Mouse (Mus musculus) telencephalon, adult 2 months (tissue): ENCODE data around the gene Nop56.

Experiments
- DNase-seq: peaks from one replicate; pipeline ENCODE4 v3.0.0-alpha.2; 2011; ENCODE audit warnings: low read depth, low spot score

The Nop56 gene

DNA sequence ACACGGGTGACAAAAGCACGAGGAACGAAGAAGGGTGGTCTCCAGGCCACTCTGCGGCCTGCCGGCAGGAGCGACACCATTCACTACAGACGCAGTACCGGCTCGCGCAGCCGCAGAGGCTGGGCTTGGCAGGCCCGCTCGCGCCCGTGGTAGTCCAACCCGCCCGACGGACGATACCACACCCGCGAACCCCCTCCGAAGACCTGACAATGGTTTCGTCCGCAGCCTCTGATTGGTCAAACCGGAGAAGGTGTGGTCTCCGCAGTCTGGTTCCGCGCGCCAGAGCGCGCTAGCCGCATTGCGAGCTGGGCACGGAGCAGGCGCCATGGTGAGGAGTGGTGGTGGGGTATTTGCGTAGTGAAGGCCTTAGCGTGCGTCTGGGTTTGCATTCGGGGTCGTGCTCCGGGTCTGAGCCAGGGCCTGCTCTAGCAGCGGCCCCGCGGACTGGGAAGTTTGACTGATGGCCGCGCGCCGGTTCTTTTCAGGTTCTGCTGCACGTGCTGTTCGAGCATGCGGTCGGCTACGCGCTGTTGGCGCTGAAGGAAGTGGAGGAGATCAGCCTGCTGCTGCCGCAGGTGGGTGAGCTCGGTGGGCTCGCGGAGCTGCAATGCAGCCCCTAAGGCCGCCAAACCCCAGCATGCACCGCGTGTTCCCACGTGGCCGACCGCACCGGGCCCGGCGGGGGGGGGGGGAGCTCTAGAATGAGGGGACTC lies at the start of gene Nop56:
Nop56 (plus strand) TSS at position 282 of the 713 bp plus-strand sequence.
- DNase-seq: peak; percentile 98

DNA sequence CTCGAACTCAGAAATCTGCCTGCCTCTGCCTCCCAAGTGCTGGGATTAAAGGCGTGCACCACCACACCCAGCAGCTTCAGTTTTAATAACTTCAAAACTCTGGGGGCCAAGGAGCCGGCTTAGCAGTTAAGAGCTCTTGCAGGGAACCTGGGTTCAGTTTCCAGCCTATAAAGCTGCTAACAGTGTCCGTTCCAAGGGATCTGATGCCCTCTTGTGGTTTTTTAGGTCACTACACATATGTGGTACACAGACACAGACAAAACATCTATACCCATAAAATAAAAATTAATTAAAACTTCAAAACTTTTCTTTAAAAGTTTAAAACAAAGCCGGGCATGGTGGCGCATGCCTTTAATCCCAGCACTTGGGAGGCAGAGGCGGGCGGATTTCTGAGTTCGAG lies 27.3 kb upstream of the Nop56 start:
- no peak for DNase-seq

DNA sequence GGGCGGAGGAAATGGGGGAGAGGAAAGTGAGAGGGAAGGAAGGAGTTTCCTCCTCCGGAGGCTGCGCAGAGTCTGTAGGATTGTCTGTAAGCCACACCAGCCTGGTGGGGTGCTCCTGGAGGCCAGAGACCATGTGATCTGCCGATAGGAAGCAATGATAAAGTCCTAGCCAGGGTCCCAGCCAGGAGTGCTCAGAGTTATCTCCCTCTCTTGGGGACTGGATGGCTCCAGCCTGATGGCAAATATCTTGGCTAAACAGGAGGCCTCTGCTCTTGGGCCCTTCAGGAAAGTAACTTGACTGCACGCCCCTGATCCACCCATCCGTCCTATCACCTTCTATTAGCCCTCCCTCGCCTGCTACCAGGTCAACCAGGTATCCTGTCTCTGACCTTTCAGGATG lies 26.0 kb upstream of the Nop56 start:
- DNase-seq: no peak

DNA sequence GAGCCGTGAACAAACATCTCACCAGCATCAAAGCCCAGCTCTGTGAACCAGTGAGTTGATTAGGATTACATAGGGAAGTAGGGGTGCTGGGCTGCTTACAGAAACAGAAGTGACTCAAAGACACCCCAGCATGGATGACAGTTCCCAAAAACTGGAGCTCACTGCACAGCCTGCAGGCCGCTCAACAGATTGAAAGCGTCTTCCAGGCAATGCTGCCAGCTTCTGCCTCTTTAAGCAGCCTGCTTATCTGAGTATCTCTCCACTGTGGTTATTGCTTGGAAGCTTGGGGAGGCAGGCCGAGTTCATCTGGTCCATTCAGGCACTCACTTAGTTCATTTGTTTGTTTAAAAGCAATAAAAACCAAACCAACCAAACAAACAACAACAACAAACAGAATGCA lies 17.5 kb upstream of the Nop56 start:
- no peak for DNase-seq

DNA sequence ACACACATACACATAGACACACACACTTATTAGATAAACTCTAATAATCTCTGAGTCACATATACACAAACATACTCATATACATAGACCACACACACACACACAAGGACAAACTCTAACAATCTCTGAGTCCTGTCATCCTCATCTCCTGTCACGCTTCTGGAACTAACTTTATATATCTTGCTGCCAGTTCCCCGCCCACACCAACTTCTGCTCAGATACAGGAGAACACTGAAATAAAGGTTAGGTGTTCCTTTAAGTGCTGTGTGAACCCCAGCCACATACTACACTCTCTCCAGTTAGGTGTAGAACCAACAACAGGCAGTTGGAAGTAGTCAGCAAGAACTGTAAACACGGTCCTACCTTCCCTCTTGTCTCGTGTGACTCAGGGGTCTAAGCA lies 13.4 kb upstream of the Nop56 start:
- no peak for DNase-seq

DNA sequence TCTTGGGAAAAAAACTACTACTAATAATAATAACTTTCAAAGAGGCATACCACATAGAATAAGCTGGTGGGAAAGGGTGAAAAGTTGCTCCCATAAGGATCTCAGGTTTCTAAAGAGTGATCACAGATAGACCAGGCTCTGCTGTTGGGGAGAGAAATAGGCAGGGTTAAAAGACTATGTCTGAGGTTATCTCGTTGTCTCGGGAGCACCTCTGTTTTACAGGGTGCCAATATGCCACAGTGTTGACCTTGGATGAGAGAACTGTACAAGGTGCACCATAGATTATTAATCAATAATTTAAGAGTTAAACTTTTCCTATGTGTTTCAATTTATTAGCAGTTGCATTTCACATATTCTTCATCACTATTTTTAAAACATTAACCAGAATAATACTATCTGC lies 12.3 kb upstream of the Nop56 start:
- DNase-seq: no peak

DNA sequence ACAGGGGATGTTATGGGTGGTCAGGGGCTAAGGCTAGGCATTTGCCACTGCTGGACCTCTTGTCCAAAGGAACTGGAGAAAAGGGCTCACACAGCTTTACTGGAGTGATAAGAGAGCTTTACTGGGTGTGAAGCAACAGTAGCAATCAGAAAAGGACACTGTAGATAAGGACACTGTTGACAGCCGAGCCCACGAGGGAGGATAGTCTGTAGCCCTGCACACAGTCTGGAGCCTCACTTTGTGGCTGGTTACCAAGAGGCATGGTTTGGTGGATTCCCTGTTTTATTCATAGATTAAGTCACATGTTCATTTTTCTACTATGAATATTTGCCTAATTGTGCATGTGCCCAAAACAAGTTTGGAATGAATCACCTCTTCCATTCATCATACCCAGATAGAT lies 11.8 kb upstream of the Nop56 start:
- DNase-seq: no peak

DNA sequence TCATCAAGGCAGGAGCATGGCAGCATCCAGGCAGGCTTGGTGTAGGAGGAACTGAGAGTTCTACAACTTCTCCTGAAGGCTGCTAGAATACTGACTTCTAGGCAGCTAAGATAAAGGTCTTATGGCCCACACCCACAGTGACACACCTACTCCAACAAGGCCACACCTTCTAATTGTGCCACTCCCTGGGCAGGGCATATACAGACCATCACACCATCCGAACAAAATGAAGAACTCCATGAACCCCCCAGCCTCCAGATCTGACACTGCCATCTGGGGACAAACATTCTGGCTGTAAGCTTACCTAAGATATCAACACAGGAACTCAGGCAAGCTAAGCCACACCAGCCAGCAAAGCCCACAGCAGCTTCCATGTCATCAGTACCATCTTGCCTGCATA lies 8.7 kb upstream of the Nop56 start:
- no peak for DNase-seq

DNA sequence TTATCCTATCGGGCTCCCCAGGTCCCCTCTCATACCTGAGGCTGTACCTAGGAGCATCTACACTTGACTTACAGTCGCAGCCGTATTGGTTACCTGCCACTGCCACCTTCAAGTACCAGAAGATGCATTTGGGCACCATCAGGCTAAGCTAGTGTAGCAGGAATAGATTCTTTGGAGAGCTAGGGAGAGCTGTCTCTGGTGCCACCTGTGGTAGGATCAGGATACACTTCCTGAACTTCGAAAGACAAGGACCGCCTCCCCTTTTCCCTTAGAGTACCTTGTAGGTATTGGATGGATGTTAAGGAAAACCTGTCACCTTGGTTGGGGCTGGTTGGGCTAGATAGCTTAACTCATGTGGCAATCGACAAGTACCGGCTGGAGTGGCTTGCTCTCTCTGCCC lies 6.2 kb upstream of the Nop56 start:
- DNase-seq: no peak

DNA sequence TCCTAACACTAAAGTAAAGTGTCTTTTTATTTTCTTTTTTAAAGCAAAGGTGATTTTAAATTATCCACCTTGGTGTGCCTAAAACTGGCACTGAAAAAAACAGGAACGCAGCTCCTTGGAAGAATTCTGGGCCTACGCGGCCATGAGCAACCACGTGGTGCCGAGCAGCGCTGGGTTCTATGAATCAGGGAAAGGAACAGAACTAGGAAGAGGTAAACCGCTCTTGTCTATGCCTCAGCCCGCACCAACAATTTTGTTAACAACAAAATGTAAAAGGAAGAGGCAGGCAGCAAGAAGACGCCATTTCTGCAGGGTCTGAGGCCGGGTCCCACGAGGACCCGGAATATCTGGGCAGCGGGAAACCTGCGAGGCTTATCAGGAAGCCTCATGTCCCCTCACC lies 498 bp upstream of the Nop56 start:
- no peak for DNase-seq

DNA sequence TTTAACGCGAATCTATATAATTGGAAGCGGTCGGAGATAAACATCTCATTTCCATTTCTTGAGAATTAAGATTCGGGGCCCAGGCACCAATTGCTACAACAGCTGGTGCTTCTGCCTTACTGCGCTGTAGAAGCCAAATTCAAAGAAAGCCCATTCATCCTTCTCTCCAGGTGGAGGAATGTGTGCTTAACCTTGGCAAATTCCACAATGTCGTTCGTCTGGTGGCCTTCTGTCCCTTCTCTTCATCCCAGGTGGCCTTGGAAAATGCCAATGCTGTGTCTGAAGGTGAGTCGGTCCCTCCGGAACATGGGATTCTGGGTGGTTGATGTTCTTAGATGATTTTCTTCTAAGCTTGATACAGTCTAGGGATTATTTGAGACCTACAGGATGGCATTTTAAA lies 632 bp downstream of the Nop56 start:
- DNase-seq: no peak

DNA sequence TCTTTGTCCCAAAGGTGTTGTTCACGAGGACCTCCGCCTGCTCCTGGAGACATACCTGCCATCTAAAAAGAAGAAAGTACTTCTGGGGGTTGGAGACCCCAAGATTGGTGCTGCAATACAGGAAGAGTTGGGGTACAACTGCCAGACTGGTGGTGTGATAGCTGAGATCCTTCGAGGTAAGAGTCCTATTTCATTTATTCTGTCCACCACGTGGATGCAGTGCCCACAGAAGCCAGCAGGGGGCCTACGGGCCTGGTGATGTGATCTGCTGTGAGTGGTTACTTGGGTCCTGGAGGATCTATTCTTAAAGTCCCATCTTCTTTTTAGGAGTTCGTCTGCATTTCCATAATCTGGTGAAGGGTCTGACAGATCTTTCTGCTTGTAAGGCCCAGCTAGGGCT lies 1.4 kb downstream of the Nop56 start:
- no peak for DNase-seq

DNA sequence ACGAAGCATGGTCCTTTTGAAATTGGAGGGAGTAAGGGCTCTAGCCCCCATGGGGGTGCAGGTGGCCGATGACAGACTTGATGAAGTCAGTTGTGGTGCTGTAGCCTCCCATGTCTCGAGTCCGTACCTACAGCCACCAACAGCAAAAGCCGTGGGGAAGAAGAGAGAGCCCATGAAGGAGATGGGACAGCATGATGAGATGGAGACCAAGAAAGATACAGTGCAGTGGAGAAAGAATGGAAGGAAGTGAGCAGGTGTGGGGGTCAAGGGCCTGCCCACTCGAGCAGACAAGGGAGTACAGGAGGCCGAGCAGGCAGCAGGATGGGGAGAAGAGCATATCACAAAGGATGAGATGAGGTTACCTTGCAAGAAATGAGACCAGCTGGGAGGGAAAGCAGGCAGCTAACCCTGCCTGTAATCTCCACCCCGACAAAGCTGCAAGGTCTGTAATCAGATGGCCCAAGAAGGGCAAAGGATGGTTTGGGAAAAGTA lies 5.4 kb downstream of the Nop56 start:
- no peak for DNase-seq

DNA sequence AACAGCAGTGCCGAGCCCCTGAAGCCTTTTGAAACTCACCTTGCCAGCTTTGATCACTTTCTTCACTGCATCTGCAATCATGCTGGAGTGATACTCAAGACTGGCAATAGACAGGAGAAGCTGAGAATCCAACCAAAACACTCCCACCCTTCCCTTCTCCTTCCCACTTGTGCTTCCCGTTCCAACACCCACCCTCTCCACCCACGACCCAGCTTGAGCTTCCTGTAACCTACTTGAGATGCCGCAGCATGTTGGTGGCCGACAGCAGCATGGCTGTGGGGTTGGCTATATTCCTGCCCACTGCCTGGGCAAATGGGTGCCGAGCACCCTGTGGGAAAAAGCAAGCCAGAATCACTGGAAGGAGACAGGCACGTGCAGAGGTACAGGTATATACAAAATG lies 6.0 kb downstream of the Nop56 start:
- no peak for DNase-seq

DNA sequence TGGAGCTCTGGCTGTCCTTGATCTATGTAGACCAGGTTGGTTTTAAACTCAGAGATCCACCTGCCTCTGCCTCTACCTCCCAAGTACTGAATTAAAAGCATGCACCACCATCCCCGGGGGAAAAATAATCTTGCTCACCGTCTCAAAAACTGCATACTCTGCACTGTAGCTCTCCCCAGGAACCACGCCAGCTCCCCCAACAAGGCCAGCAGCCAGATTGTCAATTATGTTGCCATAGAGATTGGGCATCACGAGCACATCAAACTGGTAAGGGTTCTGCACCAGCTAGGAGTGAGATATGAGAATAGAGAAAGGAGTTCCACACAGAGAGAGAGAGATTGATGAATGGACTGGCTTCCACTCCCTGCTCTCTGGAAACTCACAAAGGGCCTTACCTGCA lies 6.6 kb downstream of the Nop56 start:
- DNase-seq: no peak

DNA sequence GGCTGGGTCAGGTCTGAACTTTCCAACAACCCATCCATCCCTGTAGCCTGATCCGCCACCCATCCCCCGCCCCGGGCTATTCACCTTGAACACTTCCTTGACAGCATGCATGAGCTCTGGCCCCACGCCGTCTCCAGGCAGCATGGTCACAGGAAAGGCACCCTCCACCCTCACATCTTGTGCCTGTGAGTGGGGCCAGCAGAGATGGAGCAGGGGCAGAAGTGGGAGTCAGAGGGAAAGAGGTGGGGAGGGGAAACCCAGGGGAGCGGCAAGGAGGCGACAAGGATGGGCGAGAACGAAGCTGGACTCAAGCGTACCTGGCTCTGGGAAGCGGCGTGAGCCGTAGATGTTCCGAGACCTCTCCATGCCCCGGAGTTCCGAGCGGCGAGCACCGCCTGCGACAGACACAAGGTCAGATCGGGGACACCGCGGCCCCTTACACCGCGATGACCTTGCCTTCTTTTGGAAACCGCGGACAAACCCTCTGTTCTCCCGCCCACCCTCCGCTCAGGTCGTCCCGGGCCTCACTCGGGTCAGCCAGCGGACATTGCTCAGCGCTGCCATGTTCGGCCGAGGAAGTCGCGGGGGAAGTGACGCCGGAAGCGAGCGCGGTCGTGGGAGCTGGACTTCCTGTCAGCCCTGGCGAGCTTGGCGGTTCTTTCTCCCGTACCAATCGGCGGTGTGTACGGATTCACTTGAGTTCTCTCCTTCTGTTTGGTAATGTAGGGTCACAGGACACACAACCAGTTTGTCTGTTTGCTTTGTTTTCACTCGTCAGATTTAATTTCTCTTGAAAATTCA lies 9.8 kb downstream of the Nop56 start, which contains the start of gene Idh3b:
Idh3b (minus strand) TSS at position 694 of the 801 bp plus-strand sequence.
- peak; percentile 81 for DNase-seq

DNA sequence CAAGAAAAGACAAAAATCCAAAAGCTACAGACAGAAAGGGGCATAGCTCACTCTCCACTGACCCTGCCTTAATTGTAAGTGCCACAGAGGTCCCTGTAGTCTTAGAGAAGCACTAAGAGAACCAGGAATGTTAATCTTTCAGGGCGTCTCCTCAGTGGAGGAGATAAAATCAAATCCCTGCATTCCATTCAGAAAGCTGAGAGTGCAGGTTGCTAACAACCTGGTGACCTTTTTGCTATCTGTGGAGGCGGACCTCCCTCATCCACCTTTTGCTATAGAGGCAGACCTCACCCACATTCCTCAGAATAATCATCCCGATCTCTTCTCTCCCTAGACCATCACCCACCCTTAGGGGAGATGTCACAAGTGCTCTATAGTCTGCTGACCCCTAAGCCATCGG lies 14.9 kb downstream of the Nop56 start:
- no peak for DNase-seq

DNA sequence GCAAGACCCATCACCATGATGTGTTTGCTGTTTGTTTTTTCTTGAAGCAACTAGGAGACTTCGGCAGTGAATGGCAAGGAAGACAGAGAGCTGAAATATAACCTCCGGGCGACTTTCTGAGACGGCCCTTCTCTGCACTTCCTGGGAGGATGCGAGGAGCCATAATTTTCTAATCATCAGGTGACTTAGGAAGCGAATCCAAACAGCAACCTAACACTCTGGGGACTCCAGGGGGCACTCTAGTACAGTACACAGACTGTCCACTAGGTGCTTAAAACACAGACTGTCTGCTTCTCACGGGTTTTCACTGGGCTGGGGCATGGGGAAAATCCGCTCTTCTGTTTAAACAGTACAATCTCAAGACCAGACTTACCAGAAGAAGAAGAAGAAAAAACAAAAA lies 17.2 kb downstream of the Nop56 start:
- DNase-seq: peak; percentile 81

DNA sequence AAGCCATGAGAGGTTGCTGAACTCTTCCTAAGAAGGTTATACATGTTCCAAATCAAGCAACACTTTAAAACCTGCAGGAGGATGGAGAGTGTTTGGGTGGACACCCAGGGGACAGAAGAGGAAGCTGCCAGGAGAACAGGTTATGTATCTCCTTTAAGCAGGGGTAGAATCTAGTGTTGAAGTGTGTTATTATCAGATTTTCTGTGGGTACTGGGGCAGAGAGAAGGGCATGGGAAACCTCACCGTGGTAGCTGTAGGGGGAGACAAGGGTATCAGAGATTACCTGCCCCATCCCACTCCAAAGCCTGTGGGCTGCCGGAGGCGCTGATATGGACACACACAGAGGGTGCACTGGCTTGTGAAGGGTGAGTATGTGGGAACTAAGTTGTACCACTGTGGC lies 18.8 kb downstream of the Nop56 start:
- DNase-seq: no peak

DNA sequence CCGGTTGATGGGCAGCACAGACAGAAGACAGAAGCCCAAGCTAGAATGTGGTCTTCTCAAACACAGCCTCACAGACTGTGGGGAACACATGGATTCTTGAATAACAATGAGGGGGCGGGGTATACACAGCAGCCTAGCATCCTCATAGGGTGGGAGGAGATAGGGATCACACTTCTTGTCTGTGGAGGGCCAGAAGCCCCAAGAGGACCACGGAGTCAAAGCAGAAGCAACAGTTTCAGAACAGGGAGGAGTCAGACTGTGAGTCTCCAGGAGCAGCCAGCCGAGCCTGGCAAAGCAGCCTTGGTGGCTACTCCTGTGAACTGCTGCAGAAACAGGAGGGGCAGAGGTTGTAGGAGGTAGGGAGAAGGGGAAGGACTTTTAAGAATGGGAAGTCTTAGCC lies 19.3 kb downstream of the Nop56 start:
- no peak for DNase-seq

DNA sequence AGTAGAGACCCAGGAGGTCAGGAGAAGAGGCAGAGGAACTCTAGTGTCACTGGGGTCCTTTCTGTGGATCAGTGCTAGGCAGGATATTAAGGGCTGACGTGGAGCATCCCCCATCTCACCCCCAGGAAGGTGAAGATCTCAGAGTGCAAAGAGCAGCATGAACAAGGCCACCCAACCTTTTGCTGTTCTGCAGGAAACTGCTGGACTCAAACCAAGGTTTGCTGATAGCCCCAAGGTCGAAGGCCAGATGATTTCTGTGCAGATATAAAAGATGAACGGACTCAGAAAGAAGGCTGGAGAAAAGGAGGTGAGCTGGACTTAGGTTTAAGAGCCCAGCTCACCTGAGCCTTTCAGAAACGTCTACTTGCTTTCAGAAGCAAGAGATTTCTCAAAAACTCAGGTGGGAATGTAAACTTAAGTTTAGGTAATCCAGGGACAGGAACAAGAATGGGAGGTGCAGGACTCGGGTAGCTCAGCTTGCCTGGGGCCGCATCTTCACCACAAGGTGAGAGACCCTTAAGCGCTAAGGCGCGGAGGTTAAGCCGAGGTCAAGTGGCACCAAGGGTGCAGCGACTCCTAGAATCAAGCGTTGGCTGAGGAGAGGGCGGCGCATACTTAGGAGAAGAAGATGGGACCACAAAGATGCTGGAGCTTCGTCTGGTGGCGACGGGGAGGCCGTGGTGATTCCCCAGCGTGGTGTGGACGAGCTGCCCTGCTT lies 20.1 kb downstream of the Nop56 start:
- DNase-seq: no peak

DNA sequence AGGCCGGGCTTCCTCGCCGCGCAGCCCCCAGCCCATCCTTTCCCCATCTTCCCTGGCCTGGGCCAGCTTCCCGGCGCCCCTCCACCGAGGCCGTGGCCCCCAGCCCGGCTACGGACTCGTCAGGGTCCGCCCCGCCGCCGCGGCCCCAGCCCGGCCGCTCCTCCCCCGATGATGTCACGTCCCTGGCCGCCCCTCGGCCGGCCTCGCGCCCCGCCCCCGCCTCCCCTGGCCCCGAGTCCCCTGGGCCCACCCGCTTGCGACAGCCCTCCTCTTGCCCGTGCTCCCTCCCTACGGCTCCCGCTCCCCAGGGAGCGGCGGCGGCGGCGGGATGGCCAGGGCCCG lies 20.7 kb downstream of the Nop56 start, which contains the start of gene Ebf4:
Ebf4 (plus strand) TSS at position 234 of the 342 bp plus-strand sequence.
- DNase-seq: no peak
